In the genomic region with DNA sequence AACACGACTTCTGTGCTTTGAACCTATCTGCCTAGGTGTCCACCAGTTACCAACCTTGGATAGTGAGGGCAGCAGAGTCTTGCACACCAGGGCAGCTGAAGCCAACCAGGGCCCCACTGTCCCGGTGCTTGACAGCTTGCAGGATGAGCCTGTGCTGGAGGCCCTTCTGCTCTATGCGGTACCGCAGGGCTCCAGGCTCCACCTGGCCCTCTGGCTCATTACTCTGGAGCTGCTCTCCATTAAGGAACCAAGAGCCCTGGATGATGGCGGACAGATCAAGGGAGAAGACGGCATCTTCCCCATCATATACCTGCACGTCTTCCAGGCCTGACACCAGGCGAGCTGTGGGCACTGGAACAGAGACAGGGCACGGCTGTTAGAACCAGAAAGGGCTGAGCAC, we compare ENCODE assay signal across 34 mouse cellular contexts. TPM values are rescaled to one million over a fixed set of nuclear protein-coding genes. Genes with fewer than 3 reads are reported as not detected.
"Had no signal": no experiment of that assay in that cellular context is flagged by ENCODE, and none has a peak within 500 bp of the region (broad histone marks: within the 10 kb centered on the region; RNA-seq: fewer than 3 reads in every experiment).

No protein-coding gene starts in this region.

- ATAC-seq: hindbrain, embryonic 16.5 days; hindbrain, postnatal 0 days; inflammation-experienced regulatory T-cells, adult 6 months; intestine, embryonic 15.5 days; intestine, embryonic 16.5 days; intestine, postnatal 0 days had no signal

- H3K9ac ChIP-seq: heart, embryonic 12.5 days; heart, embryonic 13.5 days; heart, embryonic 15.5 days; hindbrain, embryonic 12.5 days; hindbrain, embryonic 13.5 days; hindbrain, embryonic 14.5 days; hindbrain, embryonic 15.5 days; intestine, embryonic 15.5 days; kidney, embryonic 15.5 days had no signal

- H3K9me3 ChIP-seq: heart, embryonic 12.5 days; heart, embryonic 13.5 days; heart, embryonic 15.5 days; hindbrain, embryonic 10.5 days; hindbrain, embryonic 12.5 days; hindbrain, embryonic 13.5 days; hindbrain, embryonic 15.5 days; intestine, embryonic 15.5 days; kidney, embryonic 15.5 days had no signal

- H3K27ac ChIP-seq: heart, embryonic 13.5 days; heart, embryonic 15.5 days; hindbrain, embryonic 10.5 days; hindbrain, embryonic 12.5 days; hindbrain, embryonic 13.5 days; hindbrain, embryonic 14.5 days; hindbrain, embryonic 15.5 days; hindbrain, postnatal 0 days; intestine, embryonic 15.5 days; kidney, embryonic 15.5 days; kidney, postnatal 0 days; layer of hippocampus, adult 2 months; left cerebral cortex, adult 2 months had no signal

- H3K27me3 ChIP-seq: heart, embryonic 12.5 days; heart, embryonic 13.5 days; heart, embryonic 15.5 days; intestine, embryonic 15.5 days; kidney, embryonic 15.5 days had no signal

- H3K4me3 ChIP-seq: heart, embryonic 12.5 days; heart, embryonic 13.5 days; heart, embryonic 15.5 days; hindbrain, embryonic 10.5 days; hindbrain, embryonic 12.5 days; hindbrain, embryonic 13.5 days; hindbrain, embryonic 15.5 days; intestine, embryonic 15.5 days; kidney, embryonic 15.5 days; layer of hippocampus, adult 2 months; left cerebral cortex, adult 2 months had no signal

- DNase-seq: heart, postnatal 10 days; heart, postnatal 14 days; heart, postnatal 4 days; kidney, adult 11 months; kidney, adult 18-20 months; kidney, adult 2 months; kidney, adult 8-10 months; kidney, adult 9 months; kidney, postnatal 10 days; kidney, postnatal 14 days; kidney, postnatal 25 days; kidney, postnatal 36 days; kidney, postnatal 4 days; layer of hippocampus, adult 9-11 months; layer of hippocampus, postnatal 36 days had no signal

- H3K4me2 ChIP-seq: heart, embryonic 12.5 days; heart, embryonic 15.5 days; hindbrain, embryonic 12.5 days; hindbrain, embryonic 13.5 days; hindbrain, embryonic 14.5 days; hindbrain, embryonic 15.5 days; intestine, embryonic 15.5 days; kidney, embryonic 15.5 days had no signal

RNA-seq across cellular contexts. Expression of a gene that starts 4.3 kb away (rescaled TPM):
- polyA plus RNA-seq: inflammation-experienced regulatory T-cells, adult 6 months had no signal

RNA-seq across cellular contexts. Expression of a gene that starts 5.0 kb away (rescaled TPM):
- polyA plus RNA-seq: inflammation-experienced regulatory T-cells, adult 6 months had no signal

RNA-seq across cellular contexts. Expression of a gene that starts 22.6 kb away (rescaled TPM):
- total RNA-seq: hematopoietic stem cell, adult 5-6 weeks had no signal
